Mouse (Mus musculus) E14TG2a.4 (cell line): ENCODE measurements around the gene Paqr6.

Source experiments
- CTCF ChIP-seq: conservative IDR thresholded peaks from 2 replicates; pipeline ENCODE4 v1.5.1; 2014; ENCODE audit warnings: low read length
- NANOG ChIP-seq: IDR thresholded peaks from 2 replicates; pipeline ENCODE4 v1.6.1; 2014; ENCODE audit warnings: borderline replicate concordance, low read length, mixed read lengths
- POU5F1 ChIP-seq: IDR thresholded peaks from 2 replicates; pipeline ENCODE4 v1.6.1; 2014; ENCODE audit warnings: low read length, borderline replicate concordance

DNA sequence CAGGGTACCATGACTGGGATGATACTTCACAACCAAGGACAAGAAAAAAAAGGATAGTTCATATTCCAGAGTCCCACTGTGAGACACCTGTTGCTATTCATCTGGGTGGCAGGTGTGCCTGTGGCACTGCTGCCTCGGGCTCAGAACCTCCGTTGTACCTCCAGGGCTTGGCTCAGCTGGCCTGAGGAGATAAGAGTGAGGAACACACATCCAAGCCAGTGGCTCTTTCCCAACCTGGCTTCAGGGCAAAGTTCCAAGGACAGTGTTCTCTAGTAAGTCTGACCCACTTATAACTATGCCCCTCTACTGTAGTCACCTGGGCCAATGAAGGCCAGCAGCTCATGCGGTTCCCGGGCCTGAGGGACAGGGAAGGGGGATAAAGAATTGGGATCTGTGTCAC lies 47.3 kb downstream of the Paqr6 start:
- TF ChIP-seq CTCF (no peak), POU5F1 (no peak), NANOG (no peak)
